Mouse (Mus musculus): ENCODE measurements around the gene Eif4enif1.
A peak's percentile ranks its signal among the peaks of the same experiment; 100 is the strongest.

DNA sequence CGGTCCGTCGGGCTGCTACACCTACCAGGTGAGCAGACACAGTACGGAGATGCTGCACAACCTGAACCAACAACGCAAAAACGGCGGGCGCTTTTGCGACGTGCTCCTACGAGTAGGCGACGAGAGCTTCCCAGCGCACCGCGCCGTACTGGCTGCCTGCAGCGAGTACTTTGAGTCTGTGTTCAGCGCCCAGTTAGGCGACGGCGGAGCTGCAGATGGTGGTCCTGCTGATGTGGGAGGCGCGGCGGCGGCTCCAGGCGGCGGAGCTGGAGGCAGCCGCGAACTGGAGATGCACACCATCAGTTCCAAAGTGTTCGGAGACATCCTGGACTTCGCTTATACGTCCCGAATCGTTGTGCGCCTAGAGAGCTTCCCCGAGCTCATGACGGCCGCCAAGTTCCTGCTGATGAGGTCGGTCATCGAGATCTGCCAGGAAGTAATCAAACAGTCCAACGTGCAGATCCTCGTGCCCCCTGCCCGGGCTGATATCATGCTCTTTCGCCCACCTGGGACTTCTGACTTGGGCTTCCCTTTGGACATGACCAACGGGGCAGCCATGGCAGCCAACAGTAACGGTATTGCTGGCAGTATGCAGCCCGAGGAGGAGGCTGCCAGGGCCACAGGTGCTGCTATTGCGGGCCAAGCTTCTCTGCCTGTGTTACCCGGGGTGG lies 88.6 kb downstream of the Eif4enif1 start:
- TF ChIP-seq CTCF (IDR thresholded peaks at IDR 0.05; ENCODE audit: insufficient read depth, low read depth, low read length) (no peak), POLR2A (IDR thresholded peaks at IDR 0.05; ENCODE audit: insufficient read depth, low read depth, low read length) (0 out of 2 replicates have a peak, but pooled peaks have one; percentile 5)
